Mouse (Mus musculus): ENCODE measurements around the gene Sec31a. TPM values are rescaled to one million over a fixed set of nuclear protein-coding genes. Genes with fewer than 3 reads are reported as not detected.

Gene Sec31a
- total and polyA plus RNA-seq, 2 experiments from 2014 or later: 85.0 to 227 TPM

GRCm38 (mm10) chr5:100352986-100353848, 62.8 kb downstream of the Sec31a start:
- no peak for TF ChIP-seq CTCF (IDR thresholded peaks at IDR 0.05)
- no peak for DNase-seq (ENCODE audit: low spot score)
- no peaks in the 10 kb centered on the region for H3K27me3 ChIP-seq (ENCODE audit: insufficient read depth, low read length)
- no peak overlapping the region for H3K27ac ChIP-seq (ENCODE audit: low read depth, low read length)
- 61% methylated on average over 10 of the region's 10 CpGs for WGBS
- no peaks in the 10 kb centered on the region for H3K9me3 ChIP-seq (ENCODE audit: low read length)
- H3K4me2 ChIP-seq (ENCODE audit: low read depth, low read length, poor library complexity, severe bottlenecking): no peak overlapping the region
- H3K9ac ChIP-seq (replicated peaks; ENCODE audit: low read length, poor library complexity, severe bottlenecking): no peak overlapping the region
- H3K36me3 ChIP-seq (ENCODE audit: insufficient read depth, low read length): no peaks in the 10 kb centered on the region
- no peak for ATAC-seq (ENCODE audit: low FRiP score)
- H3K4me3 ChIP-seq (ENCODE audit: low read depth, low read length): no peak overlapping the region
- no peaks in the 10 kb centered on the region; the same call in none of the 2 replicates for H3K4me1 ChIP-seq (ENCODE audit: insufficient read depth, low read length)

DNA sequence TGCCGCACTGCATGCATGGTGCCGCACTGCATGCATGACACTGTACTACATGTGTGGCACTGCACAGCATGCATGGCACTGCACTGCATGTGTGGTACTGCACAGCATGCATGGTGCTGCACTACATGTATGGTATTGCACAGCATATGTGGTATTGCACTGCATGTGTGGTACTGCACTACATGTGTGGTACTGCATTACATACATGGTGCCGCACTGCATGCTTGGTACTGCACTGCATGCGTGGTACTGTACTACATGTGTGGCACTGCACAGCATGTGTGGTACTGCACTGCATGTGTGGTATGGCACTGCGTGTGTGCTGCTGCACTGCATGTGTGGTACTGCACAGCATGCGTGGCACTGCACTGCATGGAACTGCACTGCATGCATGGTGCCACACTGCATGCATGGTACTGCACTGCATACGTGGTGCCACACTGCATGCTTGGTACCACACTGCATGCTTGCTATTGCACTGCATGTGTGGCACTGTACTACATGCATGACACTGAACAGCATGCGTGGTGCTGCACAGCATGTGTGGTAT, 65.1 kb downstream of the Sec31a start:
- Histone ChIP-seq H3K27ac (ENCODE audit: low read depth, low read length) (no peak overlapping the region), H3K36me3 (ENCODE audit: insufficient read depth, low read length) (no peaks in the 10 kb centered on the region), H3K4me2 (ENCODE audit: low read depth, low read length, poor library complexity, severe bottlenecking) (no peak overlapping the region), H3K4me1 (ENCODE audit: insufficient read depth, low read length) (no peaks in the 10 kb centered on the region; the same call in 1 of the 2 replicates), H3K9ac (replicated peaks; ENCODE audit: low read length, poor library complexity, severe bottlenecking) (no peak overlapping the region), H3K4me3 (ENCODE audit: low read depth, low read length) (no peak overlapping the region), H3K9me3 (ENCODE audit: low read length) (no peaks in the 10 kb centered on the region), H3K27me3 (ENCODE audit: insufficient read depth, low read length) (no peaks in the 10 kb centered on the region)
- no peak for TF ChIP-seq CTCF (IDR thresholded peaks at IDR 0.05)
- DNase-seq (ENCODE audit: low spot score): no peak
- 97% methylated on average over 8 of the region's 8 CpGs for WGBS
- peak; percentile 35; the same call in 1 of the 2 replicates for ATAC-seq (ENCODE audit: low FRiP score)

- Histone ChIP-seq H3K4me1 (ENCODE audit: insufficient read depth, low read length) (no peaks in the 10 kb centered on the region; the same call in 1 of the 2 replicates), H3K9ac (replicated peaks; ENCODE audit: low read length, poor library complexity, severe bottlenecking) (0 out of 2 replicates have a peak overlapping the region, but pooled peaks have one; percentile 4), H3K27ac (ENCODE audit: low read depth, low read length) (peak overlapping the region; percentile 62), H3K27me3 (ENCODE audit: insufficient read depth, low read length) (no peaks in the 10 kb centered on the region), H3K4me3 (ENCODE audit: low read depth, low read length) (no peak overlapping the region), H3K9me3 (ENCODE audit: low read length) (no peaks in the 10 kb centered on the region), H3K4me2 (ENCODE audit: low read depth, low read length, poor library complexity, severe bottlenecking) (no peak overlapping the region), H3K36me3 (ENCODE audit: insufficient read depth, low read length) (no peaks in the 10 kb centered on the region)
- peak; percentile 91 for ATAC-seq (ENCODE audit: low FRiP score)
- 41% methylated on average over 10 of the region's 10 CpGs for WGBS
- peak; percentile 74 for DNase-seq (ENCODE audit: low spot score)
- TF ChIP-seq CTCF (IDR thresholded peaks at IDR 0.05): no peak
Observed at GRCm38 (mm10) chr5:100349287-100350215, 66.5 kb downstream of the Sec31a start.

DNA sequence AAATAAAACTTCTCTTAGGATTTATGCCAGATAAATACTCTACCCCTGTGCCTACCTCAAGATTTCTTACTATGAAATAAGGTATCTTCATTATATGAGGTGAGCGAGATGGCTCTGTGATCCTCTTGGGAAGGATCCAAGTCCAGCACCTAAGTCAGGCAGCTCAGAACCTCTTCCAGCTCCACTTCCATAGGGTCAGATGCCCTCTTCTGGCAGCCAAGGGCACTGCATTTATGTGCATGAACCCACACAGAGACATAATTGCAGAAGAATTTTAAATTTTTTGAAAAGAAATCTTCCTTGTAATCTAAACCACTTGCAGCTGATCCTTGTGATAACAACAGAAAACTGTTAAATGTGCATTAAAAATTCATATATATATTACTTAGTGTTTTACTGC, 70.9 kb downstream of the Sec31a start:
- WGBS: 100% methylated on average over 1 of the region's 1 CpGs

GRCm38 (mm10) chr5:100343087-100343486, 72.9 kb downstream of the Sec31a start:
- H3K4me2 ChIP-seq (ENCODE audit: low read depth, low read length, poor library complexity, severe bottlenecking): no peak overlapping the region
- ATAC-seq (ENCODE audit: low FRiP score) (no peak), DNase-seq (ENCODE audit: low spot score) (no peak)
- H3K9me3 ChIP-seq (ENCODE audit: low read length): no peaks in the 10 kb centered on the region
- H3K4me3 ChIP-seq (ENCODE audit: low read depth, low read length): no peak overlapping the region
- H3K9ac ChIP-seq (replicated peaks; ENCODE audit: low read length, poor library complexity, severe bottlenecking): no peak overlapping the region
- H3K36me3 ChIP-seq (ENCODE audit: insufficient read depth, low read length): no peaks in the 10 kb centered on the region
- no peaks in the 10 kb centered on the region for H3K4me1 ChIP-seq (ENCODE audit: insufficient read depth, low read length)
- WGBS: 37% methylated on average over 6 of the region's 6 CpGs
- no peak overlapping the region for H3K27ac ChIP-seq (ENCODE audit: low read depth, low read length)
- TF ChIP-seq CTCF (IDR thresholded peaks at IDR 0.05): no peak
- H3K27me3 ChIP-seq (ENCODE audit: insufficient read depth, low read length): no peaks in the 10 kb centered on the region

More for the DNA sequence above, 70.9 kb downstream of the Sec31a start:
- H3K27ac ChIP-seq (ENCODE audit: low read depth, low read length): no peak overlapping the region
- no peaks in the 10 kb centered on the region for H3K27me3 ChIP-seq (ENCODE audit: insufficient read depth, low read length)
- H3K9me3 ChIP-seq (ENCODE audit: low read length): no peaks in the 10 kb centered on the region
- no peaks in the 10 kb centered on the region; the same call in 1 of the 2 replicates for H3K4me1 ChIP-seq (ENCODE audit: insufficient read depth, low read length)
- H3K4me3 ChIP-seq (ENCODE audit: low read depth, low read length): no peak overlapping the region
- DNase-seq (ENCODE audit: low spot score): no peak
- H3K9ac ChIP-seq (replicated peaks; ENCODE audit: low read length, poor library complexity, severe bottlenecking): no peak overlapping the region
- no peak overlapping the region for H3K4me2 ChIP-seq (ENCODE audit: low read depth, low read length, poor library complexity, severe bottlenecking)
- no peak for ATAC-seq (ENCODE audit: low FRiP score)
- no peaks in the 10 kb centered on the region for H3K36me3 ChIP-seq (ENCODE audit: insufficient read depth, low read length)
- TF ChIP-seq CTCF (IDR thresholded peaks at IDR 0.05): peak; percentile 51

Data from midbrain, postnatal 0 days (tissue).